Mouse (Mus musculus): ENCODE measurements around the gene Dll1. TPM values are rescaled to one million over a fixed set of nuclear protein-coding genes. Genes with fewer than 3 reads are reported as not detected.

Dll1 gene
- total and polyA plus RNA-seq, 3 experiments = 5.1 to 5.8 (median 5.4) TPM

DNA sequence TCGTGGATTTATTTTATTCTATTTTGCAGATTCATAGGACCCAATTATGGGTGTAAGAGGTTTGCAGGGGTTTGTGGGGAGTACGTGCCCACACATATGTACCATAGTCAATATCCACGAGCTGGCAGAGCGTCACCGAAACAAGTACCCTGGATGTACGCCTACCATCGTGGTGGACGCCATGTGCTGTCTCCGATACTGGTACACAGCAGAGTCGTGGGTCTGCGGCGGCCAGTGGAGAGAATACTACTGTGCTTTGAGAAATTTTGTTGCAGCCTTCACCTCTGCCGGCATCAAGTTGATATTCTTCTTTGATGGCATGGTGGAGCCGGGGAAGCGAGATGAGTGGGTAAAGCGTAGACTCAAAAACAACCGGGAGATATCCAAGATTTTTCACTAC, 25.0 kb upstream of the Dll1 start:
- DNase-seq = no peak
- H3K36me3 ChIP-seq (ENCODE audit: control insufficient read depth, insufficient read depth, low read length) = peaks cover 8% of the 10 kb centered on the region
- H3K9ac ChIP-seq (ENCODE audit: low read depth, low read length) = no peak overlapping the region
- no peak for TF ChIP-seq EP300 (IDR thresholded peaks at IDR 0.05; ENCODE audit: insufficient read depth, low read depth, low read length)
- TF ChIP-seq CTCF (IDR thresholded peaks at IDR 0.05) = no peak
- no peak for TF ChIP-seq POLR2A (IDR thresholded peaks at IDR 0.05; ENCODE audit: insufficient read depth, low read depth, low read length)
- intact Hi-C loops (cut with DNase I) = no loop called here
- 96% methylated on average over 17 of the region's 17 CpGs for WGBS
- H3K79me2 ChIP-seq (replicated peaks; ENCODE audit: control insufficient read depth, insufficient read depth, low read length) = no peaks in the 10 kb centered on the region
- no peaks in the 10 kb centered on the region for H3K27me3 ChIP-seq (ENCODE audit: control insufficient read depth, insufficient read depth, low read length)
- H3K4me3 ChIP-seq = no peak overlapping the region
- H3K27ac ChIP-seq = no peak overlapping the region
- no peaks in the 10 kb centered on the region; the same call in none of the 2 replicates for H3K4me1 ChIP-seq (ENCODE audit: control insufficient read depth, insufficient read depth, low read length)

DNA sequence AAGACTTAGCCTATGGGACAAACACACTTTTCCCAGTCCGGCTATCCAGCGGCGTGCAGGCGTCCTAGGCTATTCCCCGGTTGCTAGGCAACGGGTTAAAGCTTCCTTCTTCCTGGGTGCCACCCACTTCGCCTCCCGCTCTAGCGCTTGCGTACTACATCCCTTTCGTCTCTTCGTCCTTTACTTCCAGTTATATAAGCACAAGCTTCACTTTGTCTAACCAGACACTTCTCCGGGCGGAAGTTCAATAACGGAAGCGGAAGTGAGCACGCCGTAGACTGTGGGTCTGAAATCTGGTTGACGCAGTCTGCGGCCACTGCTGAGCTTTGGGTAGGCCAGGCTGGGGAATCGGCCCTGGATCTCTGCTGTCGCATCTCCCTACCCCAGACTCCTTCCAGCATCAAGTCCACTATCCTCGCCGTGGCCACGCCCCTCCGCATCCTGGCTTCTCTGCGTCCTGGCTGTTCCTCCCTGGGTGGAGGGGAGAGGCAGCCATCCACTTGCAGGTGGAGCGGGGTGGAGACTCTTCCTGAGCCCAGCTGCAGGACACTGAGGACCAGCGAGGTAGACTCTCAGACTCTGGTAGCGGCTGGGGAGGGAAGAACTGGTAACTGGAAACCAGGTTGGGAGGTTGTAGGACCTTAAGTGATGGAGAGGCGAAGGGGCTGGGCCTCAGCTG, 19.5 kb upstream of the Dll1 start, which contains the start of gene Fam120b:
Gene Fam120b, plus strand, starts transcription at position 206 of the 679 bp plus-strand sequence.
- intact Hi-C loops (cut with DNase I) = loop anchor here (2.0 to 5.0 kb wide), 2 partner anchors 17 to 329 kb away; no protein-coding TSS in a partner anchor
- peak; percentile 84 to 93 for DNase-seq
- no peaks in the 10 kb centered on the region for H3K27me3 ChIP-seq (ENCODE audit: control insufficient read depth, insufficient read depth, low read length)
- H3K36me3 ChIP-seq (ENCODE audit: control insufficient read depth, insufficient read depth, low read length) = peaks cover 5% of the 10 kb centered on the region; the same call in 1 of the 2 replicates
- H3K4me1 ChIP-seq (ENCODE audit: control insufficient read depth, insufficient read depth, low read length) = peaks cover 2% of the 10 kb centered on the region
- H3K4me3 ChIP-seq = peak within 1 kb of the TSS; percentile 71
- H3K27ac ChIP-seq = peak within 1 kb of the TSS; percentile 73
- TF ChIP-seq EP300 (IDR thresholded peaks at IDR 0.05; ENCODE audit: insufficient read depth, low read depth, low read length) (peak; percentile 67), CTCF (IDR thresholded peaks at IDR 0.05) (no peak), POLR2A (IDR thresholded peaks at IDR 0.05; ENCODE audit: insufficient read depth, low read depth, low read length) (peak; percentile 93)
- no peaks in the 10 kb centered on the region for H3K79me2 ChIP-seq (replicated peaks; ENCODE audit: control insufficient read depth, insufficient read depth, low read length)
- H3K9ac ChIP-seq (ENCODE audit: low read depth, low read length) = peak within 1 kb of the TSS; percentile 87
- 1% methylated on average over 31 of the region's 31 CpGs for WGBS

DNA sequence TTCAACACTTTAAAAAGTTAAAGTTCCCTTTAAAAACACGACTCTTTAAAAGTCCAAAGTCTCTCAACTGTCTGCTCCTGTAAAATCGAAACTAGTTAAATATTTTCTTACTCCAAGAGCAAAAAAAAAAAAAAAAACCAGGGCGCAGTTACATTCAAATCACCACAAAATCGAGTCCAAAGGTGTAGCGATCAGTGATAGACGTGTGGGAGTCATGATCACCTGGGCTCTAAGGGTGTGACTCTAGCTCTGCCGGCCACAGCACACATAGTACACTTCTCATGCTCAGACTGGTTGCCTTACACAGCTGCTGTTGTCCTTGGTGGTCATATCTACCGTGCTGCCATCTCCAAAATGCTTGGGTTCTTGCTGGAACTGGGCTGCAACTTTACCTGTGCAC, 12.7 kb upstream of the Dll1 start:
- no peaks in the 10 kb centered on the region for H3K36me3 ChIP-seq (ENCODE audit: control insufficient read depth, insufficient read depth, low read length)
- no peaks in the 10 kb centered on the region for H3K27me3 ChIP-seq (ENCODE audit: control insufficient read depth, insufficient read depth, low read length)
- TF ChIP-seq CTCF (IDR thresholded peaks at IDR 0.05) = no peak
- no peak for TF ChIP-seq EP300 (IDR thresholded peaks at IDR 0.05; ENCODE audit: insufficient read depth, low read depth, low read length)
- no peak for TF ChIP-seq POLR2A (IDR thresholded peaks at IDR 0.05; ENCODE audit: insufficient read depth, low read depth, low read length)
- no peaks in the 10 kb centered on the region for H3K79me2 ChIP-seq (replicated peaks; ENCODE audit: control insufficient read depth, insufficient read depth, low read length)
- intact Hi-C loops (cut with DNase I) = no loop called here
- no peak for DNase-seq
- H3K27ac ChIP-seq = no peak overlapping the region
- no peaks in the 10 kb centered on the region for H3K4me1 ChIP-seq (ENCODE audit: control insufficient read depth, insufficient read depth, low read length)
- no peak overlapping the region for H3K4me3 ChIP-seq
- WGBS = 70% methylated on average over 8 of the region's 8 CpGs
- H3K9ac ChIP-seq (ENCODE audit: low read depth, low read length) = no peak overlapping the region

DNA sequence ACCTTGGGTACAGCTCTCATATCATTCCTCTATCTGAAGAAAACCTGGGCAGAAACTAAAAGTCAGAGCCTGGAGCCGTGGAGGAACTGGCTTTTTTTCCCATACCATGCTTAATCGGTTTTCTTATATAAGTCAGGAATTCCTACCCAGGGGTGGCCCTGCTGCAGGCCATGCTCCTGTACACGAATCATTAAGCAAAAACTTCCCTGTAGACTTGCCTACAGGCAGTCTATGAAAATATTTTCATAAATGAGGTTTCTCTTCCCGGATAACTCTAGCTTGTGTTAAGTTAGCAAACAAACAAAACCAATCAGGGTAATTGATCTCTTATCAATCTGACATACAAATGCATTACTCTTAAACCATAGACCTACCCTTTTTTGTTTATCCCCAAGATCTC, 12.2 kb upstream of the Dll1 start:
- WGBS = 75% methylated on average over 4 of the region's 4 CpGs
- TF ChIP-seq EP300 (IDR thresholded peaks at IDR 0.05; ENCODE audit: insufficient read depth, low read depth, low read length) (no peak), POLR2A (IDR thresholded peaks at IDR 0.05; ENCODE audit: insufficient read depth, low read depth, low read length) (no peak), CTCF (IDR thresholded peaks at IDR 0.05) (no peak)
- no peak overlapping the region for H3K9ac ChIP-seq (ENCODE audit: low read depth, low read length)
- H3K4me3 ChIP-seq = no peak overlapping the region
- H3K4me1 ChIP-seq (ENCODE audit: control insufficient read depth, insufficient read depth, low read length) = no peaks in the 10 kb centered on the region
- H3K27me3 ChIP-seq (ENCODE audit: control insufficient read depth, insufficient read depth, low read length) = no peaks in the 10 kb centered on the region
- DNase-seq = no peak
- intact Hi-C loops (cut with DNase I) = no loop called here
- no peaks in the 10 kb centered on the region for H3K36me3 ChIP-seq (ENCODE audit: control insufficient read depth, insufficient read depth, low read length)
- H3K27ac ChIP-seq = no peak overlapping the region
- no peaks in the 10 kb centered on the region for H3K79me2 ChIP-seq (replicated peaks; ENCODE audit: control insufficient read depth, insufficient read depth, low read length)

DNA sequence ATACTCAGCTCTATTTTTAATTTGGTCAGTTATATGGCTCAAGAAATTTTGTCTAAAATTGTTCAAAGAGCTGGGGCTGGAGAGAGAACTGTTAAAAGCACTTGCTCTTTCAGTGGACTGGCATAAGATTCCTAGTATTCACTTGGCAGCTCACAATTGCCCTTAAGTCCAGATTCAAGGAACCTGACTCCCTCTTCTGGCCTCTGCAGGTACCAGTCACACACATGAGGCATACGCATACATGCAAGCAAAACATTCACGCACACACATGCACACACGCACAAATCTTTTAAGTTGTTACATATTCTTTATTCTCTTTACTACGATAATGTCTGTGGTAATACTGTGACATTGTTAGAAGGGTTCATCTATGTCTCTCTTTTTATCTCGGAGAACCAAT, 6.7 kb upstream of the Dll1 start:
- TF ChIP-seq CTCF (IDR thresholded peaks at IDR 0.05) (no peak), EP300 (IDR thresholded peaks at IDR 0.05; ENCODE audit: insufficient read depth, low read depth, low read length) (no peak), POLR2A (IDR thresholded peaks at IDR 0.05; ENCODE audit: insufficient read depth, low read depth, low read length) (no peak)
- Histone ChIP-seq H3K9ac (ENCODE audit: low read depth, low read length) (no peak overlapping the region), H3K4me3 (no peak overlapping the region), H3K4me1 (ENCODE audit: control insufficient read depth, insufficient read depth, low read length) (no peaks in the 10 kb centered on the region; the same call in 1 of the 2 replicates), H3K36me3 (ENCODE audit: control insufficient read depth, insufficient read depth, low read length) (no peaks in the 10 kb centered on the region), H3K27me3 (ENCODE audit: control insufficient read depth, insufficient read depth, low read length) (peaks cover 4% of the 10 kb centered on the region; the same call in 1 of the 2 replicates), H3K79me2 (replicated peaks; ENCODE audit: control insufficient read depth, insufficient read depth, low read length) (no peaks in the 10 kb centered on the region), H3K27ac (no peak overlapping the region)
- DNase-seq = no peak
- intact Hi-C loops (cut with DNase I) = no loop called here
- 95% methylated on average over 5 of the region's 5 CpGs for WGBS
